Mouse (Mus musculus) CD8-positive naive resting alpha-beta T cell, adult 2 months (primary cell): Measurements from ENCODE around the gene Tmed9.

ENCODE experiments used
- DNase-seq, 2 experiments: peaks; one replicate each; pipeline ENCODE4 v3.0.0; 2022; ENCODE audit warnings: low read depth in 2 of 2, low spot score in 2 of 2

Gene Tmed9

DNA sequence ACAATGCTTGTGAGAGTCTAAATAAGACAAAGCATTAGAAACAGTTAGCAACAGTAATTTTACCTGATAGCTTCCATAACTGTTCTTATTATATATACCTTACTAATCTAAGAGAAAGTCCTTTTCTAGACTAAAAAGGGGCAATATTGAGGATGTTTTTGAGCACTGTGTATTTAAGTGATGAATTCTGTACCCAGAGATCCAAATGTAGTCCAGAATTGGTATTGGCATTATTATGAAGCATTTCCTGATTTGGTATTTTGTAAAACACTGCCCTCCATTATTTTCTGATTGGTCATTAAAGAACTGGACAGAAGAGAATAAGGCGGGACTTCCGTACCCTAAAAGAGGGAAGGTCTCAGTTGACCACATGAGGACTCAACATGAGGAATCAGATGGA, at the start of gene Tmed9:
Gene Tmed9 (plus strand): TSS at position 301 of the 400 bp plus-strand sequence.
- no peak for DNase-seq

DNA sequence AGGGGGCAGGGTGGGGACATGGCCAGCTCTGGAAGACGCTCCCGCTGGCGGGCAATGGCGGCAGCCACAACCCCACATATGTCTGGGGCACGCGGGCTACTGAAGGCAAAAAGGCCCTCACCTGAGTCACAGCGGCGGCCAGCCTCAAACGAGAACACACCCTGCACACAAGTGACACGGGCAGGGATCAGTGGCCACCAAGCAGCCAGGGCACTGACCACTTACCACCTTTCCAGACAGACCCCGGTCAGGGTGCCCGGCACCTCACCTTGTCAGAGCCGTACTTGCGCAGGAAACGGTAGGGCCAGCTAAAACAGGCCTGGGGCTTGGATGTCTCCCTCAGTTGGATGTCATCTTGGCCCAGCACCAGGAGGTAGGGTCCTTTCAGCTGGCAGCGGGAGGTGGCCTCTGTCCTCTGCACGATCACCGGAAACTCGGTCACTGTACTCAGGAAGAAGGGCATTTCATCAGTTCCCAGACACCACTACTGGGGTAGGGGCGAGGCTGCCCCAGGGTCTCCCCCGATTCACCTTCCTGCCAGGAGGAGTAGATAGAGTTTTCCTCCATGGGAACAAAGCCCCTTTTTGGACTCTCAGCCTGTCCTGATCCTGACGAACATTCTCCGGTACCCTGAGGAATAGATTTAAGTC, 49.5 kb upstream of the Tmed9 start:
- no peak for DNase-seq

DNA sequence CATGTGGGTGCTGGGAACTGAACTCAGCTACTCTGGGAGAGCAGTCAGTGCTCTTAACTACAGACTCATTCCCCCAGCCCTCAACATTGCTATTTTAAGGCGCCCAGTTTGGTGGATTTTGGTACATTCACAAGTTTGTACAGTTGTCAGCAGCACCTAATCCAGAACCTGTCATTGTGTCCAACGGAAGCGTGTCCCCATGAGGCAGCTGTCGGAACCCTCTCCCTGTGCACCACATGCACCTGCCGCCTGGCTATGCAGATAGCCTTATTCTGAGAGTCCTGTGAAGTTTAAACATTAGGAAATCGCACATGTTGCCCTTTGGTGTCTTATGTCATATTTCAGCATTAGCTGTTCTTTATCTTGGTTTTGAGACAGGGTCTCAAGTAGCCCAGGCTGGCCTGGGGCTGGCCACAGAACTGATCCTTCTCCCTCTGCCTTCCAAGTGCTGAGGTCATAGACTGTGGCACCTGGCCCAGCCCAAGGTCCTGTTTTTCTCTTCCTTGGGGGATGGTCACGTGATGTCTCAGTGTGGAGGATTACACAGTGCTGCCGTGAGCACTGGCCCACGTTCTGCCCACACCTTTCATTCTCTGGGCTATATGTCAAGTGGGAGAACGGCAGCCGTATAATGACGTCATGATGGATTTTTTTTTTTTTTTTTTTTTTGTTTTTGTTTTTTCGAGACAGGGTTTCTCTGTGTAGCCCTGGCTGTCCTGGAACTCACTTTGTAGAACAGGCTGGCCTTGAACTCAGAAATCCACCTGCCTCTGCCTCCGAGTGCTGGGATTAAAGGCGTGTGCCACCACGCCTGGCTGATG, 47.6 kb upstream of the Tmed9 start:
- no peak for DNase-seq

DNA sequence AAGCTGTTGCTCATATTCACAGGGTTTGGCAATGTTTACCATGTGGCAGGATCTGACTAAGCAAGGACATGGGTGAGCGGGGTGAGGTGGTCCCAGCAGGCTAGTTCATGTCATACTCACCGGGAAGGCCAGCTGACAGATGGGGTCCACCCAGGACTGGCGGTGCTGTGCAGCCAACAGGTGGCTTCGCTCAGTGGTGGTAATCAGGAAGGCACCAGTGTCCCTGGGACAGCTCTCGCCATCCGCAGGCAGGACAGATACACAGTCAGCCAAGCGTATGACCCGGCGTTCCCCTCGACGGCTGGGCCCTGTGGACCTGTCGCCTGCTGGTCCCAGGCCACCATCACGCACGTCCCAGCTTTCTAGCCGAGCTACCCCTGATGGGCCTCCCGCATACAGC, 46.3 kb upstream of the Tmed9 start:
- DNase-seq: no peak

DNA sequence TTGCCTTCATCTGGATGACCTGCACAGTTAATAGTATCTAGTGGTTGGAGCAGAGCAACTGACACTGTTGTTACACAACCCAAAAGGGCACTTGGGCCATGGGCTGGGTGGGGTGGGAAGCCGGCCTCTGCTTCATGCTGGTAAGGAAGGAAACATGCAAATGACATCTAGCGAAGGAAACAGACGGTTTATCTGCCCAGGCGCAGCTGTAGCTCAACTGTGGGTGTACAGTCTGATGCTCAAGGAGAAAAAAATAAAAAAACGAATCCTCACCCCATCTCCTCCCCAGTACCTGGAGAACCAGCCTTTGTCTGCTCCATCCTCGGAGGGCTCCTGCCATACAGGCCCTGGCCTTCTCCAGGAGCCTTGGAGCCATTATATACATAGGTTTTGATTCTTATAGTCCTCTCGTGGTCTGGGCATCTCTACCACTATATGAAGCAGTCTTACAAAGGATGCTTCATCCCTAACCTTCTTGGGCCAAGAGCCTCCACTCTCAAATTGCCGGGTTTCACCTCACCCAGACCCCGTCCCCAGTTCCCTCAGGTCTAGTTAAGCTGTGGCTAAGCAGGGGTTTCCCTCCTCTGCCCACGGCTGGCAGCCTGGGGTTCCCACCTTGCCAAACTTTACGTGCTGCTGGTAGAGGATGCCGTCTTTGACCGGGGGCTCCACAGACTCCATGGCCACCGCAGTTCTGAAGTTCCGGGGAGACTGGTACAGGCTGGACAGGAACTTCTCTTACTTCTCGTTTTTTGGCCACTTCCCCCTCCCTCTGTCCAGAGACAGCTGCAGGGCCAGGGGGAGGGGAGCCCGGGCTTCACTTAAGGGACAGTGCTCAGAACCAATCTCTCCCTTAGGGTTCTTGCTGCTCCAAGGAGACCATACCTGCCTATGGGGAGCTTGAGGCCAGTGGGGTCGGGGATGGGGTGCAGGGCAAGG, 45.4 kb upstream of the Tmed9 start:
- DNase-seq: no peak

DNA sequence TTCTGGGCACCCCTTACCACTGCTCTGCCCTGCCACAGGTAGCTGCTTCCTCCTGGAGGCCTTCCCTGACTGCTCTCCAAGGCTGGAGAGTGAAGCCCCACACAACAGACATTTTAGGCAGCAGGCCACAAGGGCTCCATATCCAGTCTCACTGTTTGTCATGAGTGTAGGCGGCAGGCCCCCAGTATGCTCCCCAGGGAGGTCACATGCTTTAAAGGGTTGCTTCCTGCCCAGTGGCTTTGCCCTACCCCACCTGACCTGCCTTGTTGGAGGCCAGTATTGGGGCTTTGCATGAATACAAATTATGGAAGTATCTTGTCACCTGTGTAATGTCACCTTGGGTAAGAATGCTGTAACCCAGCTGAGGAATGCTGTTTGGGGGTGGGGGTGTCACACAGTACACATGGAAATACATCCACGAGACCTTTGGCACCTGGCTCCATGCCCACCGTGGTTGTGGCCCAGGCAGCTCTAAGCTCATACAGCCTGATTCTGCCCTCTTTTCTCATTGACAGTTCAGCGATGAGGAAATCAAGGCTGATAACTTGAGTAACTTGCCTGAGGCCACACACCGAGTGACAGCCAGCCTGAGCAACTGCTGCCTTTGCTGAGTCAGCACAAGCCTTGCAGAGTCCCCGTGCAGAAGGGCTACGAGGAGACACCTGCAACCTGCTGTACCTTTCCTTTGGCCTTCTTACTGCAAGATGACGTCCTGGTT, 44.2 kb upstream of the Tmed9 start, which contains the start of gene Dok3:
Gene Dok3 (minus strand): TSS at position 99 of the 718 bp plus-strand sequence.
- DNase-seq: no peak

DNA sequence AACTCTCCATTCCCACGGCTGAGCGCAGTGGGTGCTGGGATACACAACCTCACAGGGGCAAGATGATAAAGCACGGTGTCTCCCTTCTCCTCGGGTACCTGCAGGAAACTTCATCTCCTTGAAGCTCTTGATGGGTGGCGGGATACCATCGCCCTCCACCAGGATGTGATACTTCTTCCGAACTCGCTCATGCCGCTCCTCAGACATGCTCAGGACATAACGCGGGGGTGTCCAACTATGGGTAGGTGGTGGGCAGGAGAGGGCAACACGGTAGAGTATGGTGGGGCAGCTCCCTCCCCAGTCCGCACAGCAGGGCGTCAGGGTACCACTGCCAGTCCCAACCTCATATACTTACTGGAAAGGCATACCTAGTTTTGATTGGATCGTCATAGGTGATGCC, 38.3 kb upstream of the Tmed9 start:
- DNase-seq: no peak

DNA sequence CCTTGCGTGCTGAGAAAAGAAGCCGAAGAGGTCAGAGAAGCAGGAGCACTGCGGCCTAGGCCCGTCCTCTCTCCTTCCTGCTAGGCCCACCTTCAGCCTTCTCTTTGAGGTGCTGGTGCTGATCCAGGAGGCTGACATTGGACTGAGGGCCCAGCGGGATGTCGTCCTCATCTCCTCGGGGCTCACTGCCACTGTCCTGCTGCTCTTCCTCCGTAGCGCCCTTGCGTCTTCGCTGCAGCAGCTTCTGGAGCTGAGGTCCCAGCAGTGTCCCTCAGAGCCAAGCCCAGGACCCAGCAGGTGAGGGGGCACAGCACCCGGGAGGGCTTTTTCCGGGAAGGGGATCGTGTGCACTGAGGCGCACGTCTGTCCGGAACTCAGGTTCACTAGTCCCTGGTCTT, 37.7 kb upstream of the Tmed9 start:
- DNase-seq: no peak

DNA sequence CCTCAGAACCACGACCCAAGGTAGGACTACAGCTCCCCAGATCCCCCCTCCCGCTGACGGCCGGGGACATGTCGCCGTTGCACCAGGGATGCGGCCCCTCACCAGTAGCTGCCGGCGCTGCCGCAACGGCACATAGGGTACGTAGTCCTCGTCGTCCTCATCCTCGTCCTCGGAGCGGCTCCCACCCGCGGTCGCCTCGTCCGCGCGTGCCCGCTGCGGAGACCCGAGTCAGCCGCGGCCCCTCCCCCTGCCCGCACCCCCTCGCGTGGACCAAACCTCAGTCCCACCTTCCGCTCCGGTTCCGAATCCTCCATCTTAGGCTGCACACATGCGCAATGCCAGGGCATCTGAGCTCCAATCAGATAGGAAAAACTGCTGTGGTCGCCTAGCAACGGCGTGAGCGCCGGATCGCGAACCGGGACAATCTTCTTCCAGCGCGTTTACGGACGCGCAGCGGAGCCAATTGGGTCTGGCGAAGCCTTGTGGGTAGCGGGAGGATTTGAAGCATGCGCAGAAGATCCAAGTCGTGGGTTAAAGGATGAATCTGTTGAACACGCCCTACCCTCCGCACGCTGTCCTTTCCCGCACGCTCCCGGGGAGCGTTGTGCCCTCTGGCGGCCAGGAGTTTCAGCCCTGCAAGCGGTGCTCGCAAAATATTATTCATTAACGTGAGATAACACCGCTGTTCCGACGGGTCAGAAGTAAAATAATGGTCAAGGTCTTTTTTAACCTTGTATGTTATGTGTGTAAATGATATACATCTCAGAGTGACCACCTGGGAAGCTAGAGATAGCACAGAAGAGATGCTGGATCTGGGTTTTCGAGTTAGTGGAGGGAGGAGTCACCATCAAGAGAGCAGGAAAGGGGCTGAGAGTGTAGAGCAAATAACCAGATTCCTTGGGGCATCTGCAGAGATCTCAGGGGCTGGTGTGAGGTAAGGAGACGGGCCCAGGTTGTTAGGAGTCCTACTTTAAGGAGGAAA, 37.0 kb upstream of the Tmed9 start, which contains the start of gene Ddx41:
Gene Ddx41 (minus strand): TSS at position 465 of the 982 bp plus-strand sequence.
- DNase-seq: peak; percentile 98 to 99

DNA sequence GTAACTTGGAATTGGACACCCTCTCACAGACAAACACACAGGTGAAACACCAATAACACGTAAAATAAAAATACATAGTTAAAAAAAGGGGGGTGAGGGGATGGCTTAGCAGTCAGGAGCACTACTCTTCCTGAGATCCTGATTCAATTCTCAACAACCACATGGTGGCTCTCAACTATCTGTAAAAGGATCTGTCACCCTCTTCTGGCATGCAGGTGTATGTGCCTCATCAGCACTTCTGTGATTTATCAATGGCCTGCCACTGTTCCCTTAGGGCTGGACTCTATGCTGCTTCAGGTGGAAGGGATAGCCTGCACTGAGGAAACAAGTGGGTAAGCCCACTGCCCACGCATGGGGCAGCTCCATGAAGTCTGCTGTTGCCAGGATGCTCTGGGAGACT, 32.6 kb upstream of the Tmed9 start:
- peak in 1 of 2 experiments; percentile 28 for DNase-seq

DNA sequence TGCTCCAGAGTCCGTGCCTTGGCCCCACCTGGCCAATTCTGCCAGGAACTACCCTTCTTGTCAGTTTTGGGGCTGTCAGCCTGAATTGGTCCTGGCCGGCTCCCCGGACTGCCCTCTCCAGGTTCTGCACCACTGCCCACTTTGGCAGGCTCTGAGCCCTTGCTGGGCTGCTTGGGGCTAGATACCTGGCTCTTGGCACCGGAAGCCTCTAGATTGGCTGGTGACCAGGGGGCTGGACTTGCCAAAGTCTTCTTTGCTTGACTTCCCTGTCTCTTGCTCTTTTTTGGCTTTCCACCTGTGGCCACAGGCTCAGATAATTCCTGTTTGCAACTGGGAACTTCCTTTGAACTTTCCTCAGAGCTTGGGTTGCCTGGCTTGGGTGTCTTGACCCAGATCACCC, 30.6 kb upstream of the Tmed9 start:
- DNase-seq: no peak

DNA sequence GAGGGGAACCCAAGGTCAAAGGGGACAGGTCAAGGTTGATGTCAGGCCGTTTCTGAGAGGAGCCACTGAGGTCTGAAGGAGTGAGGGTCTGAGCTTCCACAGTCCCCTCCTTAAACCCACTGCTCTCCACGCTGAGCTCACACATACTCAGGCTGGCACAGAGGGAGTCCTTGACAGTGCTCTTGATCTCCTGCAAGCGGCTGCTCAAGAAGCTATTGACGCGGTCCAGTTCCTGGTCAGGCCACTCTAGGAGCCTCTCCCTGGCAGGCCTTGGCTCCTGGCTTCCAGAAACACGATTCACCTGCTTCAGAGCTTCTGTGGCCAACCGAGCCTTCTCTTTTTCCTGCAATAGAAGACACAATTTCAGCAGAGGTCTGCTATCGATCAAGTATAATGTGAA, 30.1 kb upstream of the Tmed9 start:
- DNase-seq: no peak

DNA sequence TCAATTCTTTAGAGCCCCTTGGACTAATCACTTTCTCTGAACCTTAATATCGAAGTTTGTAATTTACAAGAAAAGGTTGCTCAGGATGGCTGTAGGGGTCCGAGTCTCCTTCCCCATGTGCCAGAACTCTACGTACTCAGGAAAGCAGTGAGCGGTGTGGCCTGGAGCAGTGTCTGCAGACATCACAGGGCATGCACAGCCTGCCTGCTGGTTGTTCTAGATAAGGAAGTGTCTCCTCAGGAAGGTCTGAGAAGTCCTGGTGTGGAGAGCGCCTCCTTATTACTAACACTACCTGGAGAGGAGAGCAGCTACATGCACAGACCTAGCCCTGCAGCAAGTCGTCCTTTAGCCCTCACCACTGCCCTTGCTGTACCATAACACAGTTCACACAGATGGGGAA, 28.7 kb upstream of the Tmed9 start:
- DNase-seq: no peak

DNA sequence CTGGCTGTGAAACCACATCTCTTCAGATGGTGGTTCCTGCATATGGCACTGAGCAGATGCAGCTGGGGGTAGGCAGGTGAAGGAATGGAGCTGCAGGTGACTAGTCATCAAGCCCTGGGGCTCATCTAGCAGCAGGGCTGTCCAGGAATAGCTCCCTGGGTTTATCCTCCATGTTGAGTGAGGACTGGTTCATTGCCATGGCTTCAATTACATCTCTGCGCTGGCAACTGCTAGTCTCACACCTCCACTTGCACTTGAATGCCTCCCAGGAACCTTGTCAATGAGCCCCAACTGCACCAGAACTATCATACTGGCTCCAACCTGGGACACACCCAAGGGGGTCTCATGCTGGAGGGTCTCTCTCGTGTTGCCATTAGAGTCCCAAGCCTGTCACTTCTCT, 25.6 kb upstream of the Tmed9 start:
- DNase-seq: no peak

DNA sequence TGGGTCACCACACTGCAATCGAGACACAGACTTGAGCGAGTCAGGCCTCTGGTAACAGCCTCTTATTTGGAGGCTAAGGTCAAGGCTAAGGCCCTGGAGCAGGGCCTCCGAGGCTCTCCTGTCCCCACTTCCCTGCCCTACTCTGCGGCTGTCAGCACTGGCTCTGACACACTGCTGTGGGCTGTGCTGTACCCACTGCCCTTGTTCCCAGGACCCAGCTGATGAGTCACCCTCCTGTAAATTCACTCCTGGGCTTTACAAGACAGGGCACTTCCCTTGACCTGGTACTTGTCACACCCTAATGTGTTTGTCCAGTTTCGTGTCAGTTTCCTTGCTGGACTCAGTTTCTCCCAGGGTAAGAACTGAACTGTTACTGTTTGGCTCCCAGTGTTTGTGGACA, 25.1 kb upstream of the Tmed9 start:
- no peak for DNase-seq

DNA sequence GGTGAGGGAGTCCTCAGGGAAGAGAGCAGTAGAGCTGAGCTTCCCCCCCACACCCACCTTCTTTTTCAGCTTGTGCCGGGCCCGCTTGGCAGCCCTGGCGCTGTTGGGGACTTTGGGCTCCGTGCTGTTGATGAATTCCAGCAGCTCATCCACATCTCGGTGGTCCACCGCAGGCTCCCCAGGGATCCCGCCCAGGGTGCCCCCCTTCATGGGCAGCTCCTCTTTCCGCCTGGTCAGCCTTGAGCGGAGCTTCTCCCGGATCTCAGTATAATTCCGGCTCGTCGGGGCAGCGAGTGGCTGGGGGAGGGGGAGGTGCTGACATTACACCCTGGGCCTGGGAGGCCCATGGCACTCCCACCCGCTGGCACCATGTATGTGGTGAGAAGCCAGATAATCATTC, 24.5 kb upstream of the Tmed9 start:
- no peak for DNase-seq

DNA sequence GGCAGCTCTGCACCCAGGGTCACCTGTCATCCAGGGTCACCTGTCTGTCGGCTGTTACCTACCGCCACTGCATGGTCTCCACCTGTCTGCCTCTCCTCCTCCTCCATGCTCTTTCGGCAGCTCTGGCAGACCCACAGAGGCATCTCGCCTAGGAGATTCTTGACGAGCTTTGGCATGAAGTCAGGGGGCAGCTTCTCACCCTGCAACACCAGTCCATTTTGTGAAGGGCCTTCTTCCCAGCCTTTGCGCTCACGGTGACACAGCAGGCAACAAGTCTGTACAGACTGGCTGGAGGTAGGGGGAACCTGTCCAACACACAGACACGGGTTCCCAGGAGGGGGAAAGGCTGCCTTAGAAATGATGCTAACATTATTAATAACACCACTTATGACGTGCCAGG, 17.6 kb upstream of the Tmed9 start:
- no peak for DNase-seq

DNA sequence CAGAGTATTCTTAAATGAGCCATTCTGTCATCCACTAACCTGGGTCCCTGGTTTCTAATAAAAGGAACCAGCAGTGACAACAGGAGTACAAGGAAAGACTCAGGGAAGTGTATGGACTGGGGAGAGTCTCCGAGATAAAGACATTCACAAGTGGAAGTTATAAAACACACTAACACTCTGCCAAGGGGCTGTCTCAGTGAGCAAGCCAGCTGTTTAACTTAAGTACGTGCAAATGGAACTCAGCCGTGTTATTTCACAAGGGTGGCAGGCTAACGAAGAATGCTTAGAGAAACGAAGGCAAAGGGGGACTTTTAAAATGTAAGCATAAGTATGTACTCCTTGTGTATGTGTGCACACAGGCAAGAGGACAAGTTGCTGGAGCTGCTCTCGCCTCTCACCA, 16.0 kb upstream of the Tmed9 start:
- DNase-seq: no peak

DNA sequence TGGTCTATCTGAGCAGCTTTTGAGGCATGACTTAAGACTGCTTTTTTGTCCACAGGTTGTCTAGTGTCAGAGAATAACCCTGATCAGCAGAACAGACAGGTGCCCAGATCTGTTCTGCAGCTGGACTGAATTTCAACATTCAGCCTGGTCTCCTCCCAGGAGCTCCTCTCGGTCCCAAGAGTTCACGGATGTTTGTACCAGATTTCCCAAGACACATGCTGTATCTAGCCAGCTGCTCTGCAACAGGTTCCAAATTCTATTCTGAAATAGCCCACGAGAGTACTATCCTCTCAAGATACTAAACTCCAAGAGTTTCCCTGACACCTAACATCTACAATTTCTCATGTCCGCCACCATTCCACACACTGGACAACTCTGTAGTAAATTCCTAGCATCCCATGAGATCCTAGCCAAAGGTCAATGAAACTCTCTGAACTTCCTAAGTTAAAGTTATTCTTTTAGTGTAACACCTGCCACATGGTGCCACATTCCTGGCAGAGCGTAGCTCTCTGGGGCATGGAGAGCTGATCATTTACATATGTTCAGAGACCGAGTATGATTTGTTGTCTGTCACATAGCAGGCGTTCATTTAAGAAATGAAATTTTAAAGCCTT, 10.2 kb upstream of the Tmed9 start:
- no peak for DNase-seq
